Mouse (Mus musculus) liver, postnatal 0 days (tissue): Measurements from ENCODE around the gene Triobp.

ENCODE experiments used
- CTCF ChIP-seq: sonication (generic); IDR thresholded peaks from 2 replicates; pipeline ENCODE4 v1.5.1; 2016; ENCODE audit warnings: antibody characterized with exemption, low read depth
- EP300 ChIP-seq: IDR thresholded peaks from 2 replicates; pipeline ENCODE4 v1.6.1; 2016; ENCODE audit warnings: antibody characterized with exemption, low read depth, mild to moderate bottlenecking

DNA sequence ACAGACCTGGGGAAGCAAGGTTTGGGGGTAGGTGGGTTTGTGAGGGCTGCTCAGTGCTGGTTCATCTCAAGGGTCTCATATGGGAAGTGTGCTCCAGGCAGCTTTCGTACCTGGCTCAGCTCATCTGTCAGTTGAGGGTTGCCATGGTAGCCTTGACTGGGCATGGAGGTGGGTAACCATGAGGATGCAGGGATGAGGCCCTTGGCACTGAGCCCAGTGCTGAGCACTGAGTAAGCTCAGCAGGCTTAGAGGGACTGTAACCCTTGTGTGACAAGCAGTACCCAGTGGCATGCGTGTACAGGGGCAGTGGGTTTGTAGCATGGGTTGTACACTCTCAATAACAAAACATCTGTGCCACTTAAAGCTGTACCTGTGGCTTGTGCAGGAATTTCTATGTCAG is 9.6 kb upstream of the Triobp start:
- TF ChIP-seq CTCF (no peak), EP300 (no peak)
